Mouse (Mus musculus) cortical plate, adult 2 months (tissue): ENCODE measurements around the gene Prrg2. TPM values are rescaled to one million over a fixed set of nuclear protein-coding genes. Genes with fewer than 3 reads are reported as not detected.

Source experiments
- H3K27ac ChIP-seq: fragments of 200-500 bp; 2 replicates; pipeline ENCODE4 v1.5.1; 2012; ENCODE audit warnings: low read length, control low read depth, inconsistent platforms; ENCODE audit not compliant: insufficient read depth
- H3K4me1 ChIP-seq: fragments of 200-500 bp; 2 replicates; pipeline ENCODE4 v1.6.1; 2011; ENCODE audit warnings: low read length; ENCODE audit not compliant: control insufficient read depth, insufficient read depth
- H3K4me3 ChIP-seq: fragments of 200-500 bp; 2 replicates; pipeline ENCODE4 v1.5.1; 2011; ENCODE audit warnings: mild to moderate bottlenecking, low read length, control low read depth; ENCODE audit not compliant: insufficient read depth
- CTCF ChIP-seq: fragments of 200-500 bp; IDR thresholded peaks from 2 replicates; pipeline ENCODE4 v1.5.1; 2011; ENCODE audit warnings: mild to moderate bottlenecking, control low read depth, low read length; ENCODE audit not compliant: insufficient read depth; ENCODE audit errors: extremely low read depth
- POLR2A ChIP-seq: fragments of 200-500 bp; IDR thresholded peaks from 2 replicates; pipeline ENCODE4 v1.6.1; 2011; ENCODE audit warnings: mild to moderate bottlenecking, low read length, control low read depth; ENCODE audit not compliant: insufficient read depth; ENCODE audit errors: extremely low read depth
- polyA plus RNA-seq: library from polyadenylated mRNA; depleted of rRNA; stranded (reverse); fragments of >200 nt; gene quantifications from 2 replicates; pipeline ENCODE4 v1.2.3, GENCODE M21; 2012; rRNA removed

The Prrg2 gene
- polyA plus RNA-seq, 1 experiment = 23.2 TPM

DNA sequence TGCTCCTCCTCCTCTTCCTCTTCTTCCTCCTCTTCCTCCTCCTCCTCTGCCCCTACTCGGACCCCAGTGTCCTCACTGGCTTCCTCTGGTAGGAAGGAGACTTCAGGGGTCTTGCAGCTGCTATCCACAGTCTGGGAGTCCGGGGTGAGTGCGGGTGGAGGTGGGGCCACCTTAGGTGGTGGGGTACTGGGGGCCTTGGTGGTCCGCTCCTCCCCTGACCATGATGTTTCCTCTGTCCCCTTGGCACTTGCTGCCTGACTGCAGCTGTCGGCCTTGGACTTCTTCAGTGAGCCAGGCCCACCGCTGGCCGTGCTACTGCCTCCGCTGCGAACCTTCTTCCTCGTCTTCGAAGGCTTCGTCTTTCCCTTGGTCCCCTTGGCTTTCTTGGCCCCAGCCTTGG lies 56.0 kb downstream of the Prrg2 start:
- no peaks in the 10 kb centered on the region for H3K4me1 ChIP-seq
- no peak overlapping the region for H3K27ac ChIP-seq
- TF ChIP-seq POLR2A = no peak
- TF ChIP-seq CTCF = no peak
- H3K4me3 ChIP-seq = no peak overlapping the region

GRCm38 (mm10) chr7:45005321-45005992 lies 57.0 kb downstream of the Prrg2 start:
- H3K27ac ChIP-seq = no peak overlapping the region
- H3K4me1 ChIP-seq = no peaks in the 10 kb centered on the region
- no peak overlapping the region for H3K4me3 ChIP-seq
- TF ChIP-seq POLR2A (no peak), CTCF (no peak)

GRCm38 (mm10) chr7:45004546-45004945 lies 57.9 kb downstream of the Prrg2 start:
- no peak for TF ChIP-seq POLR2A
- TF ChIP-seq CTCF = no peak
- H3K27ac ChIP-seq = no peak overlapping the region
- H3K4me1 ChIP-seq = no peaks in the 10 kb centered on the region
- no peak overlapping the region for H3K4me3 ChIP-seq

Other genes with a start within 250 kb of the Prrg2 start
- gene Nup62, start 246.6 kb downstream of the Prrg2 start, polyA plus RNA-seq = 28.8 and 29.6 TPM in 2 replicates
- gene Il4i1, start 246.3 kb downstream of the Prrg2 start, polyA plus RNA-seq = 1.9 and 2.3 TPM in 2 replicates
- gene Atf5, start 246.0 kb downstream of the Prrg2 start, polyA plus RNA-seq = 15.9 and 17.5 TPM in 2 replicates
- gene Akt1s1, start 213.7 kb downstream of the Prrg2 start, polyA plus RNA-seq = 97.5 and 101 TPM in 2 replicates
- gene Tbc1d17, start 213.6 kb downstream of the Prrg2 start, polyA plus RNA-seq = 95.0 and 99.8 TPM in 2 replicates
- gene Pnkp, start 205.5 kb downstream of the Prrg2 start, polyA plus RNA-seq = 35.6 and 40.8 TPM in 2 replicates
- 359 and 377 TPM in 2 replicates for gene Ptov1, start 192.9 kb downstream of the Prrg2 start, polyA plus RNA-seq
- 121 and 129 TPM in 2 replicates for gene Med25, start 170.0 kb downstream of the Prrg2 start, polyA plus RNA-seq
- gene Fuz, start 166.6 kb downstream of the Prrg2 start, polyA plus RNA-seq = 28.6 and 30.7 TPM in 2 replicates
- 241 and 247 TPM in 2 replicates for gene Ap2a1, start 133.2 kb downstream of the Prrg2 start, polyA plus RNA-seq
- 1.5 and 2.0 TPM in 2 replicates for gene Tsks, start 119.5 kb downstream of the Prrg2 start, polyA plus RNA-seq
- gene Cpt1c, start 87.8 kb downstream of the Prrg2 start, polyA plus RNA-seq = 154 and 164 TPM in 2 replicates
- 162 and 169 TPM in 2 replicates for gene Prmt1, start 76.1 kb downstream of the Prrg2 start, polyA plus RNA-seq
- 82.4 and 87.4 TPM in 2 replicates for gene Irf3, start 65.0 kb downstream of the Prrg2 start, polyA plus RNA-seq
- gene Bcl2l12, start 64.0 kb downstream of the Prrg2 start, polyA plus RNA-seq = 6.0 and 6.2 TPM in 2 replicates
- gene Scaf1, start 46.3 kb downstream of the Prrg2 start, polyA plus RNA-seq = 126 and 128 TPM in 2 replicates
- gene Rras, start 44.7 kb downstream of the Prrg2 start, polyA plus RNA-seq = 34.2 and 38.3 TPM in 2 replicates
- 14.6 and 15.5 TPM in 2 replicates for gene Prr12, start 9.8 kb downstream of the Prrg2 start, polyA plus RNA-seq
- 89.5 and 92.3 TPM in 2 replicates for gene Nosip, start 248 bp downstream of the Prrg2 start, polyA plus RNA-seq
- 12.8 and 13.1 TPM in 2 replicates for gene Rcn3, start 29.5 kb upstream of the Prrg2 start, polyA plus RNA-seq
- 30.7 and 37.0 TPM in 2 replicates for gene Fcgrt, start 41.2 kb upstream of the Prrg2 start, polyA plus RNA-seq
- gene Rps11, start 61.8 kb upstream of the Prrg2 start, polyA plus RNA-seq = 361 and 402 TPM in 2 replicates
- 1,470 and 1,570 TPM in 2 replicates for gene Rpl13a, start 66.1 kb upstream of the Prrg2 start, polyA plus RNA-seq
- gene Gm45713, start 73.6 kb upstream of the Prrg2 start, polyA plus RNA-seq = 0.08 and 0.32 TPM in 2 replicates
- gene Flt3l, start 73.8 kb upstream of the Prrg2 start, polyA plus RNA-seq = 18.4 and 20.8 TPM in 2 replicates
- 59.4 and 60.2 TPM in 2 replicates for gene Pih1d1, start 91.6 kb upstream of the Prrg2 start, polyA plus RNA-seq
- 8.1 and 10.3 TPM in 2 replicates for gene Aldh16a1, start 91.9 kb upstream of the Prrg2 start, polyA plus RNA-seq
- 1,033 and 1,121 TPM in 2 replicates for gene Slc17a7, start 101.3 kb upstream of the Prrg2 start, polyA plus RNA-seq
- gene Gfy, start 116.9 kb upstream of the Prrg2 start, polyA plus RNA-seq = 0.38 and 0.62 TPM in 2 replicates
- gene Pth2, start 118.3 kb upstream of the Prrg2 start, polyA plus RNA-seq = not detected in 2 replicates
- 4.7 and 5.0 TPM in 2 replicates for gene Ccdc155, start 142.2 kb upstream of the Prrg2 start, polyA plus RNA-seq
- gene Dkkl1, start 149.5 kb upstream of the Prrg2 start, polyA plus RNA-seq = 41.4 and 47.2 TPM in 2 replicates
- 5.0 and 6.4 TPM in 2 replicates for gene Tead2, start 153.1 kb upstream of the Prrg2 start, polyA plus RNA-seq
- gene Cd37, start 176.4 kb upstream of the Prrg2 start, polyA plus RNA-seq = 10.6 and 11.9 TPM in 2 replicates
- 2.1 TPM in 2 replicates for gene Slc6a16, start 178.4 kb upstream of the Prrg2 start, polyA plus RNA-seq
- 0.08 and 0.30 TPM in 2 replicates for gene Slc6a21, start 214.8 kb upstream of the Prrg2 start, polyA plus RNA-seq